Comparison of ENCODE assay signal across 9 mouse cellular contexts in the genomic region with DNA sequence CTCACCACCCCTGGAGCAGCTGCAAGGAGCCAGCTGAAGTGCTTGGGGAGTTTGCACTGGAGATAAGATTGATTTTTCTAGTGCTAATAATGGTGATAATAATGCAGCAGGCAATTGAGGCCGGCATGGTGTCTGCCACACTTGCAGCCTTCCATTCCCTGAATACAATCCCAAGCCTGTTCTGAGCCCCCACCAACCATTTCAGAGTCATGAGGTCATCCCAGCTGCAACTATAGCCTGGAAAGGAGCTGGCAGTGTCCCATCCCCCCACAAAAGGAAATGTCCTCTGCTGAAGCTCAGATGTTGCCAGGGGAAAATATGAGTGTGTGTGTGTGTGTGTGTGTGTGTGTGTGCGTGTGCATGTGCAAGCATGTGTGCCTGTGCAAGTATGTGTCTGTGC.
DNase-seq lines count a peak whose midpoint lies in the region; ATAC-seq lines count a peak whose summit lies in the region.
"Had no signal": no experiment of that assay in that cellular context is flagged by ENCODE, and none has a peak within 500 bp of the region (broad histone marks: within the 10 kb centered on the region; RNA-seq: fewer than 3 reads in every experiment).

No protein-coding gene starts in this region.

- H3K4me3 ChIP-seq in embryonic facial prominence, embryonic 11.5 days (ENCODE audit: low read depth, low read length) = no peak overlapping the region
- H3K4me3 ChIP-seq: embryonic facial prominence, embryonic 13.5 days had no signal

- no peak overlapping the region for H3K4me2 ChIP-seq in embryonic facial prominence, embryonic 11.5 days (ENCODE audit: low read depth, low read length)
- H3K4me2 ChIP-seq: embryonic facial prominence, embryonic 13.5 days had no signal

- peak; percentile 53 for ATAC-seq in embryonic facial prominence, embryonic 11.5 days (replicated peaks; ENCODE audit: insufficient number of reproducible peaks, low FRiP score, low TSS enrichment, low read depth)

- DNase-seq in gastrocnemius, postnatal 10 days = peak; percentile 38
- DNase-seq in gastrocnemius, postnatal 25 days = no peak
- peak; percentile 48 for DNase-seq in lung, postnatal 10 days
- DNase-seq in lung, adult 18-20 months = no peak
- DNase-seq in embryonic facial prominence, embryonic 11.5 days (ENCODE audit: low spot score) = peak; percentile 60
- peak; percentile 65 for DNase-seq in mesoderm, embryonic 11.5 days (ENCODE audit: low read depth, low spot score)
- DNase-seq in testis, postnatal 10 days (ENCODE audit: low spot score) = no peak
- DNase-seq in right cerebral cortex, postnatal 25 days = no peak

- 36% methylated on average over 2 of the region's 2 CpGs for WGBS in embryonic facial prominence, embryonic 11.5 days

- H3K4me1 ChIP-seq in embryonic facial prominence, embryonic 11.5 days (ENCODE audit: control insufficient read depth, insufficient read depth, low read length) = no peaks in the 10 kb centered on the region; the same call in 1 of the 2 replicates

- no peak overlapping the region for H3K27ac ChIP-seq in embryonic facial prominence, embryonic 11.5 days (replicated peaks; ENCODE audit: low read depth, low read length)
- H3K27ac ChIP-seq: embryonic facial prominence, embryonic 13.5 days had no signal

- no peak overlapping the region for H3K9ac ChIP-seq in embryonic facial prominence, embryonic 11.5 days (replicated peaks; ENCODE audit: low read length)
- H3K9ac ChIP-seq: embryonic facial prominence, embryonic 13.5 days had no signal

- H3K36me3 ChIP-seq in embryonic facial prominence, embryonic 11.5 days (replicated peaks; ENCODE audit: control insufficient read depth, insufficient read depth, low read depth, low read length) = no peaks in the 10 kb centered on the region
- H3K36me3 ChIP-seq: embryonic facial prominence, embryonic 13.5 days had no signal

- no peaks in the 10 kb centered on the region for H3K9me3 ChIP-seq in embryonic facial prominence, embryonic 11.5 days (replicated peaks; ENCODE audit: control insufficient read depth, low read length)

- no peaks in the 10 kb centered on the region for H3K27me3 ChIP-seq in embryonic facial prominence, embryonic 11.5 days (ENCODE audit: control insufficient read depth, insufficient read depth, low read length)
- H3K27me3 ChIP-seq: embryonic facial prominence, embryonic 13.5 days had no signal

Comparison
In these comparisons a context has a peak if more than half of its experiments do, and no peak if none do; other contexts are left out.
1. DNase-seq: peak in gastrocnemius, postnatal 10 days (single experiment), lung, postnatal 10 days (single experiment), embryonic facial prominence, embryonic 11.5 days (single experiment) and mesoderm, embryonic 11.5 days (single experiment); none in gastrocnemius, postnatal 25 days (single experiment), lung, adult 18-20 months (0 of 2), testis, postnatal 10 days (single experiment) and right cerebral cortex, postnatal 25 days (single experiment).